Mouse (Mus musculus) layer of hippocampus, adult 2 months (tissue): Measurements from ENCODE around the gene Fnip2. TPM values are rescaled to one million over a fixed set of nuclear protein-coding genes. Genes with fewer than 3 reads are reported as not detected.

ENCODE experiments used
- DNase-seq, 2 experiments: peaks; one replicate each; pipeline ENCODE4 v3.0.0; 2022; ENCODE audit warnings: low spot score in 2 of 2
- H3K27ac ChIP-seq: fragments of 200-600 bp; 2 replicates; pipeline ENCODE4 v1.8.1; 2022
- H3K4me3 ChIP-seq: fragments of 200-600 bp; 2 replicates; pipeline ENCODE4 v1.8.1; 2022; ENCODE audit warnings: mild to moderate bottlenecking
- CTCF ChIP-seq: fragments of 200-600 bp; conservative IDR thresholded peaks from 2 replicates; pipeline ENCODE4 v1.8.1; 2022; ENCODE audit warnings: antibody characterized with exemption, mild to moderate bottlenecking, moderate library complexity
- total RNA-seq, 2 experiments: library from RNA; stranded (reverse); gene quantifications; 2 replicates each; pipeline ENCODE4 v1.2.3; 2021

The Fnip2 gene
- total RNA-seq, 2 experiments from 2014 or later = 22.2 to 26.9 TPM

DNA sequence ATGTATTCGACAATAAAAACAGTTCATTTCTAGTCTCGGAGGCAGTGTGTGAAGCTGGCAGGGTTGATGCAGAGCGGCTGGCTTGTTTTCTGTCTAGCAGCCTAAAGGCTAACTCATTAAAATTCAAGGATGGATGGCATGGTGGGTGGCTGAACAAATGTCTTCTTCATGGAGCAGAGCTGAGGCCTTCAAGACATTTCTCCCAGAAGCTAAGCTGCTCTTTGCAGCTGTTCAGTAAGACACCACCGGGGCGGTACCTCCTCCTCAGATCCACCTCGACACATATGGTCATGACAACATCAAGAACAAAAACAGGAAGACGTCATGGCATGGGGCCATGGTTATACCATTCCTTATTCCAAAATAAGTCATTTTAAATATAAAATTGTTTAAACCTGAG is 131.4 kb downstream of the Fnip2 start:
- peak; percentile 65 to 92 for DNase-seq
- TF ChIP-seq CTCF = no peak
- H3K27ac ChIP-seq = peak overlapping the region; percentile 86
- no peak overlapping the region for H3K4me3 ChIP-seq

DNA sequence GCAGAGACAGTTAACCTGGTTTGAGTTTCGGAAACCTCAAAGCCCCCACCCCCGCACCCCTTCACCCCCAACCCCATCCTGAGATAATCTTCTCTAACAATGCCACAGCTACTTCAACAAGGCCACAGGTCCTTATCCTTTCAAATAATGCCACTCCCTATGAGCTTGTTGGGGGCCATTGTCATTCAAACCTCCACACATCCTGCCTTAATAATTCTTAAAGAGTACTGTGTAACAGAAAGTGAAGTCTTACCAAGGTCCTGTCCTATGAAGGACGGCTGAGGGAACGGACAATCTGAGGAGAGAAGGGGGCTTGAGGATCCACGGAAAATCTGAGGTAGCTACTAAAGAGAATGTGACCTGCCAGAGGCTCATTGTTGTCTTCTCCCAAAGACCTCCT is 132.6 kb downstream of the Fnip2 start:
- Histone ChIP-seq H3K27ac (peak overlapping the region; percentile 86; the same call in 1 of the 2 replicates), H3K4me3 (no peak overlapping the region)
- TF ChIP-seq CTCF = no peak
- no peak for DNase-seq

DNA sequence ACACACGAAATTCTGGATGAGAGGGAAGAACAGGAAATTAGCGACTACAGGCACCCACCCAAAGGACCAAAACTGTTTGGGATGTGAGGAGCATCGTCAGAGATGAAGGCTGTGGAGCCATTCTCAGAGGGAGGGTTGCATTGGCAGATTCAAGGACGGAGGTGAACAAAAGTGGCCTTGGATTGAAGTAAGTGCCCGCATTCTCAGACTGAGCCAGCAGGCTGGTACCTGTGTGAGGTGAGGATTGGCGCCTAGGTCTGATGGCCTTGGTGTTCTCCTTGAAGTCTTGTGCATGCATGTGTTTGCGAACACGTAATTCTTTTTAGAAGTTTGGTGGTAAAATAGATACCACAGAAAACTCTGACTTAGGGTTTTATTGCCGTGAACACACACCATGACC is 133.2 kb downstream of the Fnip2 start:
- H3K4me3 ChIP-seq = no peak overlapping the region
- no peak overlapping the region for H3K27ac ChIP-seq
- no peak for TF ChIP-seq CTCF
- no peak for DNase-seq

DNA sequence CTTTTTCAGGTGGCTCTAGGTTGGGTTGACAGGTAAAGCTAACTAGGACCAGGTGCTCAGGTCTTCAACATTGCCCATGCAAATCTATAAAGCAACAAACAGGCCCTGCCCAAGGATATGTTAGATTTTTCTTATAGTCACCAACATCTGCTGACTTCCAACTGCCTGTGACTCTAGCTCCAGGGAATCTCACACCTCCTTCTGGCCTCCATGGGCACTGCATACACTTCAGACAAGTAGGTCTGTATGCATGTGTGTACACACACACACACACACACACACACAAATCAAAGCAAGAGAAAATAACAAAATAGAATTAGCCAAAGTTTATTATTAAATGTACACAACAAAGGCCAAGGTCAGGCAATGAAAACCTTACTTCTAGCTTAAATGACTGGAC is 134.0 kb downstream of the Fnip2 start:
- TF ChIP-seq CTCF = peak; percentile 64
- DNase-seq = no peak
- Histone ChIP-seq H3K4me3 (no peak overlapping the region), H3K27ac (no peak overlapping the region)

DNA sequence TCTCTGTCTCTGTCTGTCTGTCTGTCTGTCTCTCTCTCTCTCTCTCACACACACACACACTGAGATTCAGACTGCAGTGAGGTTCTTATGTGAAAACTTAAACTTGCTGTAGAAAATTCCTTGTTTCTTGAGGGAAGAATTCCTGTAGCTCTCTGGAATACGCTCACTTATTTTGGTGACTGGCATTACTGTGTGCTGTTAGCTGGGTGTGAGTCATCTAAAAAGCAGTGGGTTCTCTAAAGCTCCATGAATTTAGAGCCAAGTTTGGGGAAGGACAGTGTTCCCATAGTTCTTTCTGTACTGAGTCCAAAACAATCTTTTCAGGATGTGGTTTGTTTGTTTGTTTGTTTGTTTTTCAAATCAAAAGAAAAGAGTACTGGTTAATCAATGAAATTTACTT is 142.2 kb downstream of the Fnip2 start:
- Histone ChIP-seq H3K4me3 (no peak overlapping the region), H3K27ac (no peak overlapping the region)
- peak in 1 of 2 experiments; percentile 14 for DNase-seq
- TF ChIP-seq CTCF = no peak

DNA sequence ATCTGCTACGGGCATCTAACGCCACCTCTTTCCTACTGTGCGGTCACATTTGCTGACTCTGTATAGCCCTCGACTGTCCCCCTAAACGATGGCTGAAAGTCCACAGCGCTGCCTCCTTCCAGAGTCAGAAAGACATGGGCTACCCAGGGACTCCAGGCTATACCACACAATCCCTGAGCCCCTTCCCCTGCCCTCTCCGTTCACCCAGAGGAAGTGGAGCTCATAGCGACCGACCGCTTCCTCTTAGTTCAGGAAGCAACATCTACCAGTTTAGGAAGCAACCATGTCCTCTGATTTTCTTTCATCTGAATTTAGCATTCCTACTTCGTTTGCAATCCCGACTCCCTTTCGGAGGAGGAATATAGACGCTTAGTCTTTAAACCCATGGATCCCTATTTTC is 148.7 kb downstream of the Fnip2 start:
- Histone ChIP-seq H3K4me3 (peak overlapping the region; percentile 8; the same call in 1 of the 2 replicates), H3K27ac (peak overlapping the region; percentile 11; the same call in 1 of the 2 replicates)
- TF ChIP-seq CTCF = no peak
- no peak for DNase-seq

DNA sequence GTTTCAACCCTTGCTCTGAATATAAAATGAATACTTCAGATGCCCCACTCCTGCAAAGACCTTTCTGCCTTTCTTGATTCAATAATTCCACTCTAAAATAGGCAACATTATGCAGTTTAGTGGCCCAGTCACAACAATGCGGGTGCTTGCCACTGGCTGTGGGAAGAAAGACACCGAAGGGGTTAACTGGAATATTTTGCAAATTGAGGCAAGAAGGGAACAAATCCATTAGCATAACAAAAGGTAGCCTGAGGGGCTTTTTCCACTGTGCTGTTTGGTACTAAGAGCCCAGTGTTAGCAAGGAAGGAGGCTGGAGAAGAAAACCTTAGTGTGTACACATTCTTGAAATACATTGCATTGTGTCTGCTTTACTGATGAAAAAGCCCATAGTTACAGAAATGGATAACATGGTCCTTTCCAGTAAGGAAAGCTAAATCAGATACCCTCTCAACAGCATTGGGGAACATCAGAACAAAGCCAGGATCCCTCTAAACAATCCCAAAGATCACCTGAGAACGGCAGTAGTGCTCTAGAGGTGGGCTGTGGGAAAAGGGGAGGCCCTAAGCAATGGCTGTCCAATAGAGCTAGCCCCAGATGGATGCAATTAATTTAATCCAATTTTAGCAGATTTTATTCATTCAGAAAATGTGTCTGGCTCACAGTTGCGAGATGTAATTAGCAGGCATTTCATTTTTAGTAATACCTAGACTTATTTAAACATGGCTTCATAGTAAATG is 150.5 kb downstream of the Fnip2 start:
- Histone ChIP-seq H3K27ac (no peak overlapping the region), H3K4me3 (no peak overlapping the region)
- no peak for TF ChIP-seq CTCF
- no peak for DNase-seq

DNA sequence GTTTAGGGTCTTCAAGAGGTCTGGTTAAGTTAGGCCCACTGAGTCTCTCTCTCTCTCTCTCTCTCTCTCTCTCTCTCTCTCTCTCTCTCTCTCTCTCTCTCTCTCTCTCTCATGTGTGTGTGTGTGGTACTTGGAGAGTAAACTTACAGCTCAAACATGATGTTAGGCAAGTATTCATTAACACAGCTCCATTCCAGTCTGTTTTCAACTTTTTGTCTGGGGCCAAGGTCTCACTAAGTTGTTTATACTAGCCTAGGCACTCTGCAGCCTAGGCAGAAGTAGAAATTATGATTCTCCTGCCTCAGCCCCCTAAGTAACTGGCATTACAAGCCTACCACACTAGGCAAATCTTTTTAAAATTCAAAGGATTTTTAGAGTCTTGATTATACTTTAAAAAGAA is 151.7 kb downstream of the Fnip2 start:
- Histone ChIP-seq H3K4me3 (no peak overlapping the region), H3K27ac (no peak overlapping the region)
- TF ChIP-seq CTCF = no peak
- DNase-seq = no peak

DNA sequence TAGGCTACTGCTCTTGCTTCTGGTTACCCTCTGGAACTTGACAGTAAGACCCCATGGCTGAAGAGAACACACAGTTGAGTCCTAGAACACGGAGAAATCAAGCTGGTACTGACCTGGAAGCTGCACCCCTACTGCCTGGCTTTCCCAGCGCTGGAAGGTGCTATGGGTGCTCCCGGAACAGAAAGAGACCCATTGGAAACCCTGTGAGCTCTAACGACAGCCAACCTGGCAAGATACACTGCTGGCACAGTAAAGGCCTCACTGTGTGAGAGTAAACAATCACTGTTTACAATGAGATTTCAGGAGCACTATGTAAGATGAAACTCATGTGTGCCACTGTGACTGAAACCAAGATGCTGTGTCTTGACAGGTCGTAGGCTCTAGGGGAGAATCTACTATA is 152.5 kb downstream of the Fnip2 start:
- Histone ChIP-seq H3K27ac (no peak overlapping the region), H3K4me3 (no peak overlapping the region)
- DNase-seq = no peak
- TF ChIP-seq CTCF = no peak

DNA sequence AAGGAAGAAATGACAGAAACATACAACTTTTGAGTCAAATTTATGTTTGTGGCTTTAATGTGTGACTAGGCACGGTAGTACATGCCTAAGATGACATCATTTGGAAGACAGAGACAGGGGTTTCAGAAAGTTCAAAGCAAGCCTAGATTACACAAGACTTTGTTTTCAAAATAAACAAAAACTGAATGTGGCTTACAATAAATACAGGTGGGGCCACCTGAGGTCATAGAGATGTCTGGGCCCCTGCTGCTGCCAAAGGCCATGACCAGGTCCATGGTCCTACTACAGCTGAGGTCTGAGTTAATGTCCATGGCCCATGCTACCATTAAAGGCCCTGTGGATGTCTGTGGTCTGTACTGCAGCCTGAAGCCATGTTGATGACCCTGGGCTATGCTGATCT is 154.1 kb downstream of the Fnip2 start:
- TF ChIP-seq CTCF = no peak
- DNase-seq = no peak
- Histone ChIP-seq H3K4me3 (no peak overlapping the region), H3K27ac (no peak overlapping the region)

DNA sequence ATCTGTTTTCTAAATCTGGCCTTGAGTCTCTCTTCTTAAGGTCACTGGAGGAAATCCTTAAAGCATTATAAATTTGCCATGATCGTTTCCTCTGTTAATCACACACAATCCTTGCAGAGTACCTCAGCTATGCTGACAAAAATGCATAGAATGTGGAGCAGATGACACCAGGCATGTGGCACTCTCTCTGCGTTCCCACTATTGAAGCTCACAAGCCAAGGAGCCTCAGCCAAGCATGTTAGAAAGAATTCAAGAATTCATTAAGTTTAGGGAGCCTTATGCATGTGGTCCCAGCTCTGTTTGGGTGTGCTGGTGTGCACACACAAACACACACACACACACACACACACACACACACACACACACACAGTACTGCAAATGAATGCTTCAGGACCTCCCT is 155.9 kb downstream of the Fnip2 start:
- TF ChIP-seq CTCF = no peak
- Histone ChIP-seq H3K4me3 (no peak overlapping the region), H3K27ac (no peak overlapping the region)
- DNase-seq = no peak

DNA sequence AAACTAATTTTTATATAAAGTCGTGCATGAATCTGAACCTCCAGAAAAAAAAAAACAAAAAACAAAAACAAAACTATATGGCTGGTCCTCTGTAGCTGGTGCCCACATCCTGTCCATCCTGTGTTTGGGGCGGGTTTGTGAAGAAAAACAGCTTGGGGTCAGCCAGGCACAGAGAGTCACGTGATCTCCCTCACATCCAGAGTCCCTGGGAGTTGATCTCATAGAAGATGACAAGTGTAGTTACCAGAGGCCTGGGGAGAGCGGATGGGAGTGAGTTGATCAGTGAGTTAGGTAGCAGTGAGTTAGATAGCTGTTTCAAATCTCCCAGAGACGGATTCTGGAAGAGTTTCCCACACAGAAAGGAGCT is 157.0 kb downstream of the Fnip2 start:
- TF ChIP-seq CTCF = no peak
- Histone ChIP-seq H3K4me3 (no peak overlapping the region), H3K27ac (no peak overlapping the region)
- no peak for DNase-seq

DNA sequence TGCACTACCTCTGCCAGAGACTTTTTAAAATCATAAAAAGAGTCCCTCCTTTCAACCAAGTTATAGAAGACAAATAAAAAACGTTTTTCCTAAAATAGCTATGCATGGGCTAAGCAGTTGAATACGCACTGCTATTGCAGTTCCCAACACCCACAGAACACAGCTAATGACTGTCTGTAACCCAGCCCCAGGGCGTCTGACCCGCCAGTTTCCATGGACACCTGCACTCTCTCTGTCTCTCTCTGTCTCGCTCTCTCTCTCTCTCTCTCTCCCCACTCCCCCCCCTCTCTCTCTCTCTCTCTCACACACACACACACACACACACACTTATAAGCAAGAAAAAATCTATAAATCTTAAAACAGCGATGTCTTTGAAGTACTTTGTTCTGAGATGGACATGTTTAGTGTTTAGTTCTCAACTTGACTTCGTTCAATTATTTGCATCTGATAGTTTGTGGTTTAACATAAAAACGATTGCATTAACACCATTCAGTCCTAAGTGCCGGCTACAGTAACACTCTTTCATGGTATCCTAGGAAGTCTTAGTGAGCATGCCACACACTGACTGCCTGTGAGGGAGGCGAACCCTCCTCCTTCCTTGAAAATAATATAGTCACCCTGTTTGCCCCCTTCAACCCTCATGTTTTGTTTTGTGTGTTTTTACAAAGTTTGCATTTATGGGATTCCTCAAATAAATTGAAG is 157.5 kb downstream of the Fnip2 start:
- H3K27ac ChIP-seq = no peak overlapping the region
- H3K4me3 ChIP-seq = no peak overlapping the region
- TF ChIP-seq CTCF = no peak
- DNase-seq = no peak

DNA sequence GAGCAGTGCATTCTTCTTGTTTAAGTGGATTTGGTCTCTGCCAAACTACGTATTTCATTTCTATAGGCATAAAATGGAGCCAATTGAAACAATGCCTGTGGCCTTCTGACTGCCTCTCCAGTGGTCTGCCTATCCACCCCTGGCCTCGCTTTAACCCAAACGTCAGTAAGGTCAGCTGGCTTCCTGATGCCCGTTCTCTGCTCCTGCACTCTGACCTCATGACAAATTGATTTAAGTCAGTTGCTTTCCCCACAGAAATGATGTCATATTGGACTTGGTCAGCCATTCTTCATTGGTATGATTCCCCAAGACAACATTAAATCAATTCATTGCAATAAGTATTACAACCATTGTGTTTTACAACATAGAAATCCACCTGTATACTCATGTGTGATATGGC is 159.1 kb downstream of the Fnip2 start:
- no peak for DNase-seq
- TF ChIP-seq CTCF = no peak
- H3K27ac ChIP-seq = no peak overlapping the region

More for the DNA sequence above, 159.1 kb downstream of the Fnip2 start:
- no peak overlapping the region for H3K4me3 ChIP-seq

Other genes starting within 250 kb of the Fnip2 start
- gene Gm17359, start 231.1 kb downstream of the Fnip2 start, total RNA-seq = not detected
- gene Ppid, start 23.5 kb upstream of the Fnip2 start, total RNA-seq = 10 to 100 TPM; 77.8 to 85.7 TPM
- 1 to 10 TPM; 1.3 to 1.6 TPM for gene 4930579G24Rik, start 61.3 kb upstream of the Fnip2 start, total RNA-seq
- 10 to 100 TPM; 28.6 to 28.8 TPM for gene Etfdh, start 61.7 kb upstream of the Fnip2 start, total RNA-seq
- gene Rxfp1, start 170.1 kb upstream of the Fnip2 start, total RNA-seq = 1 to 10 TPM; 8.7 to 8.8 TPM